Mouse (Mus musculus): Measurements from ENCODE around the gene Foxo1.

DNA sequence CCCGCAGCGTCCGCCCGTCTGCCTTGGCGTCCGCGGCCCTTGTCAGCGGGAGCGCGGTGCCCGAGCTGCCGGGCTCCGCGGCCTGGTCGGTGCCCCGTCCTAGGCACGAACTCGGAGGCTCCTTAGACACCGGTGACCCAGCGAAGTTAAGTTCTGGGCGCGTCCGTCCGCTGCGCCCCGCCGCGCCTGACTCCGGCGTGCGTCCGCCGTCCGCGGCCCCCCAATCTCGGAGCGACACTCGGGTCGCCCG is 276 bp downstream of the Foxo1 start:
- TF ChIP-seq CTCF (IDR thresholded peaks at IDR 0.05; ENCODE audit: low read depth) (no peak), EP300 (IDR thresholded peaks at IDR 0.05; ENCODE audit: low read depth) (no peak)

All from liver, postnatal 0 days (tissue).